Mouse (Mus musculus): ENCODE data around the gene Pcgf6.
"Not testable (repeated sequence)": the region's sequence is repeated elsewhere in the genome, so short reads cannot be mapped to it uniquely, and the experiment has no call there.

Pcgf6 gene

GRCm38 (mm10) chr19:47026513-47026912, 24.2 kb downstream of the Pcgf6 start:
- DNase-seq (ENCODE audit: low read depth), result no peak

GRCm38 (mm10) chr19:47024954-47025353, 25.8 kb downstream of the Pcgf6 start:
- DNase-seq (ENCODE audit: low read depth), result no peak

GRCm38 (mm10) chr19:47023546-47023945, 27.2 kb downstream of the Pcgf6 start:
- no peak for DNase-seq (ENCODE audit: low read depth)

- DNase-seq (ENCODE audit: low read depth), result no peak
These were observed 28.0 kb downstream of the Pcgf6 start for GRCm38 (mm10) chr19:47022709-47023108.

GRCm38 (mm10) chr19:47019326-47019725, 31.4 kb downstream of the Pcgf6 start:
- DNase-seq (ENCODE audit: low read depth), result no peak

- DNase-seq (ENCODE audit: low read depth), result no peak
These were observed 32.4 kb downstream of the Pcgf6 start for GRCm38 (mm10) chr19:47018330-47018729.

- DNase-seq (ENCODE audit: low read depth), result no peak
These were observed 32.9 kb downstream of the Pcgf6 start for GRCm38 (mm10) chr19:47017831-47018230.

- peak; percentile 64 for DNase-seq (ENCODE audit: low read depth)
These were observed 34.2 kb downstream of the Pcgf6 start for GRCm38 (mm10) chr19:47016487-47016886.

GRCm38 (mm10) chr19:47015965-47016364, 34.7 kb downstream of the Pcgf6 start:
- no peak for DNase-seq (ENCODE audit: low read depth)

GRCm38 (mm10) chr19:47015396-47015795, 35.3 kb downstream of the Pcgf6 start:
- DNase-seq (ENCODE audit: low read depth), result no peak

- DNase-seq (ENCODE audit: low read depth), result no peak
These were observed 36.0 kb downstream of the Pcgf6 start, which contains the start of the genes Ina and Nt5c2 for GRCm38 (mm10) chr19:47014447-47015381. TSS of gene Ina (plus strand) at chr19:47014698. TSS of gene Nt5c2 (minus strand) at chr19:47015153.

- no peak for DNase-seq (ENCODE audit: low read depth)
These were observed 36.6 kb downstream of the Pcgf6 start for GRCm38 (mm10) chr19:47014159-47014446.

GRCm38 (mm10) chr19:47013340-47014158, 37.2 kb downstream of the Pcgf6 start:
- no peak for DNase-seq (ENCODE audit: low read depth)

- no peak for DNase-seq (ENCODE audit: low read depth)
These were observed 38.1 kb downstream of the Pcgf6 start for GRCm38 (mm10) chr19:47012521-47013130.

GRCm38 (mm10) chr19:47009943-47010342, 40.8 kb downstream of the Pcgf6 start:
- DNase-seq (ENCODE audit: low read depth), result no peak

GRCm38 (mm10) chr19:47009420-47009819, 41.3 kb downstream of the Pcgf6 start:
- DNase-seq (ENCODE audit: low read depth), result peak; percentile 26

GRCm38 (mm10) chr19:47006321-47006720, 44.4 kb downstream of the Pcgf6 start:
- DNase-seq (ENCODE audit: low read depth), result peak; percentile 31

GRCm38 (mm10) chr19:47005873-47006272, 44.8 kb downstream of the Pcgf6 start:
- no peak for DNase-seq (ENCODE audit: low read depth)

GRCm38 (mm10) chr19:47003742-47004511, 46.8 kb downstream of the Pcgf6 start:
- no peak for DNase-seq (ENCODE audit: low read depth)

- not testable (repeated sequence) for DNase-seq (ENCODE audit: low read depth)
These were observed 50.3 kb downstream of the Pcgf6 start for GRCm38 (mm10) chr19:47000357-47000756.

- no peak for DNase-seq (ENCODE audit: low read depth)
These were observed 51.0 kb downstream of the Pcgf6 start for GRCm38 (mm10) chr19:46999753-47000152.

- DNase-seq (ENCODE audit: low read depth), result no peak
These were observed 51.8 kb downstream of the Pcgf6 start for GRCm38 (mm10) chr19:46998953-46999352.

Data from 416B (cell line).